Mouse (Mus musculus) brain, embryonic 18.5 days (tissue): ENCODE results near the gene Trmt10a.
A peak's percentile ranks its signal among the peaks of the same experiment; 100 is the strongest.
"Not testable (repeated sequence)": the region's sequence is repeated elsewhere in the genome, so short reads cannot be mapped to it uniquely, and the experiment has no call there.

Source experiments
- DNase-seq: peaks from one replicate; pipeline ENCODE4 v3.0.0-alpha.2; 2012; ENCODE audit warnings: low read depth, low spot score

Gene Trmt10a

DNA sequence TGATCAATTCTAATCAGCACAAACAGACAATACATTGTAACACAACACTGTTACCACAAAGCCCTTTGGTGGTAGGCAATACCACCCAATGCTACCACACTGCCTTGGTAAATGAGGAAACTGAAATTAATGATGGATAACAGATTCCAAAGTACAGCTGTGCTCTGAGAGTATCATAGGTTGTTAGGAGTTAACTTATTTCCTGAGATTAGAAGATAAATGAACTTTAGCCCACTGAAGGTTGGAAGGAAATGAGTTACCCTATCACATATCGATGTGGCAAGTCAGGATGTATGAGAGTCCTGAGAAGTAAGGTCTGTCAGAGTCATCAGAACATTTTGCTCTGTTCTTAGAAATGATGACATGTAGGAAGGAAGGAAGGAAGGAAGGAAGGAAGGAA, 8.7 kb upstream of the Trmt10a start:
- no peak for DNase-seq

DNA sequence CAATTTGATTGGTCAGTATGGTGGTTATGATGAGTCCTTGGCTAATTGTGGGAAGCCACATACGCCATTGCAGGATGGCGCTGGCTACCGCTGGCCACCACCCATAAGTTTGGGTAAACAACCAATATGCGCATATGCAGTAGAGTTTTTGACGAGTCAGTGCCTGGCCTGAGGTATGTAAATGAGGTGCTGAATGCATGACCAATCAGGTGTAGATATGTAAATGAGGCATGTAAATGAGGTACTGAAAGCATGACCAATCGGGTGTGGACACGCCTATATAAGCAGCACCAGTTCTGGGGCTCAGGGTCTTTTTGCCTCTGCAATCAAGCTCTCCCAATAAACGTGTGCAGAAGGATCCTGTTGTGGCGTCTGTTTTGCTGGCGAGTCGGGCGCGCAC, 5.1 kb upstream of the Trmt10a start:
- not testable (repeated sequence) for DNase-seq

DNA sequence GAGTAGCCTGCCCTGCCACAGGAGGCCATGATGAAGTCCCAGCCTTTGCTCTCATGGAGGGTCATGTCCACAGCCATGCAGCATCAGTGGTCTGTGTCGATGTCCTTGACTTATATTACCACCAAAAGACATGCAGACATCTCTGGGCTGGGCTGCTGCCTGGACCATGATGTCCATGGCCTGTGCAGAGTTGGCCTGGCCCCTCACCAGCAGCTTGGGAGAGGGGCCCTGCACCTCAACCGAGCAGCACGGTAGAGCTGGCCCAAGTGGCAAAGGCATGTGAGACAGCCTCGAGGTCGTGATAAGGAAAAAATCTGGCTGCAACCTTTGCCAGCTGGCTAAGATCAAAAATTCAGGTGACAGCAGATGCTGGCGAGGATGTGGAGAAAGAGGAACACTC, 3.6 kb upstream of the Trmt10a start:
- DNase-seq: no peak

DNA sequence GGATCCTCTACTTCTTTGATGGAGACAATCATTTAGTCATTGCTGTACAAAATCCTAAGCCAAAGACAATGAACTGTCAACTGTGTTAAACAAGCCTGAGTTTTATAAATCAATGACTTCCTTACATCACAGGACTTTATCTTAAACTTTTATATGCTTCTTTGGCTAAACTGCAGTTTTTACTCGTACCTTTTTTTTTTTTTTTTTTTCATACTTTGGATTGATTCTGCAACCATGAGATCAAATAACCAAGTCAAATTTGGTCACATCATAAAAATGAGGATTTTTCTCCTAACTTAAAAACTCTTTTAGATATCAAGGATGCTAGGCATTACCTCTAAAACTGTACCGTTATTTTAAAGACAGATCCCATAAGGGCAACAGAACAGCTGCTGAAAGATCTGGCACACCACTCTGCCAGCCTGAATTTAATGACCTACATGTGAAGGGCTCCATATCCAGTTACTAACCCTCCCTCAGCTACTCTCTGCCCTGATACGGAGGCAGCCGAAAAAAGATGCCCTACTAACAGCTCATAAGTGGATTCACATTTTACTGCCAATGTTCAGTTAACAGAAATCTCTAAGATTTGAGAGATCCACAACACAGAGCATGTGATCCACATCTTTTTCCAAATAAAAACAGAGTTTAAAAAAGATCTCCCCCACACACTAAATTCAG, 1.1 kb upstream of the Trmt10a start:
- no peak for DNase-seq

DNA sequence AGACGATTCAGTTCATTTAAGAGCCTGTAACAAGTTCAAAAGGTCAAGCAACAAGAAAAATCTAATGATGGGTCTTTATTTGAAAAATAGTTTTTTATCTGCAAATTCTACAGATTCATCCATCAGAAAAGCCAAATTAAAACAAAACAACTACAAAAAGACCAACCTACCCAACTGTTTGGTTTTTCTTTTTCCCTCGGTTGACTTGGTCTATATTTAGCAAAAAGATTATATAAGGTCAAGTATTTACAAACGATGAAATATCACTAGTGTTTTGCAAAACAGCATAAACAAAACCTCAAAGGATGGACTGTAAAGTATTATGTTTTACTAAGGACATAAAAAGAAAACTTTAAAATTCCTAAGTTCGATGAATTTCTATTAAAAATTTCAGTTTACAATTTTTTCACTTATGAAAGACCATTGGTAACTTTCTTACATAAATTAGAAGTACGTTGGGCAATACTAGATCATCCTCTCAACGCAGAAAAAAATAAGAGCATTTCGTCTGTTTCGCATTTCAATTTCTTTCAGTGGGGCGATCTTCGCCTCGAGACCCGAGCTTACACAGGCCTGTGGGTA, 424 bp upstream of the Trmt10a start:
- no peak for DNase-seq

DNA sequence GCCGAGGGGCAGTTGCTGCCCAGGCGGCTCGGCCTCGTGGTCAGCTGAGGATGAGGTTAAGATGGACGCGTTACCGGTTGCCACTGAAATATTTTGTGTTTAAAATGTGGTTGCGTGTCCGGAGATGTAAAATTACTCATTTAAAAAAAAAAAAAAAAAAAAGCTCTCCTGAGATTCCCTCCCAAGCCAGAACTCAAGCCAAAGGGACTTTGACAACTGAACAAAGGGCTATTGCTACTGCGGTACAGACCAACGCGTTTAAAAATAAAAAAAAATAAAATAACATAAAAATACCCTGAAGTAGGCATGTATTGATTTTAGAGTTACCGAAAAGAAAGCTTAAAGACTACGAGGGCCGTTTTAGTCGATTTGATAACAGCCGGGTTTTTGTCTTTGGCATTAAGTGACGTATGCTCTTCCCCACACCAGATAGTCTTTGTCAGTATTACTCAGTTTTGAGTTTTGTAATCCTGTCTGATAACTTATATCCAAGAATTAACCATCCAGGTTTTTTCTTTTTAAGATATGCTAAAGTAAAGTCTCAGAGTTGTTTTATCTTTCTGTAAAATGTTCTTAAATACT, 903 bp downstream of the Trmt10a start:
- peak; percentile 14 for DNase-seq

DNA sequence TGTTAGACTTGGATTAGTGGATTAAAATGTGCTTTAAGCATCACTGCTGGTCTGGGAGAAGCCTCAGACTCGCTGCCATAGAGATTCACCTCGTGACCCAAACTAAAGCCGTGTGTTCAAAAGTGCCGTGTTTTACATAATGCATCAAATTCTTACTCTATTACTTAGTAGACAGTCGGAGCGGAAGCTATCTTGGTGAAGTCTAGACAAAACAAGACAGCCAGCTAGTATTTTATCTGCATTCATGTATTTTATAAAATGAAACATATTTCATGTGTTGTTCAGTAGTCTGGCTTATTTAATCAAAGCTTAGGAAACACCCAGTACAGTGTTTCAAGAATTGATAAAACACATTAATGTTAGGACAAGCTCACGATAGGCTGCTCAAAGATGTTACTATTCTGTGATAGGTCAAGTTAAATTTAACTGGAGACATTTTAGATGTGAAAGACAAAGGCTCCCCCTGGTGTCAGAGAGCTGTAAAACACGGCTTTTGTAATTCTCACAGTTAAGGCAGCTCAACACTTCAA, 1.5 kb downstream of the Trmt10a start, which contains the start of gene Mttp:
Gene Mttp (minus strand): TSS at position 327 of the 530 bp plus-strand sequence.
- DNase-seq: peak; percentile 78

DNA sequence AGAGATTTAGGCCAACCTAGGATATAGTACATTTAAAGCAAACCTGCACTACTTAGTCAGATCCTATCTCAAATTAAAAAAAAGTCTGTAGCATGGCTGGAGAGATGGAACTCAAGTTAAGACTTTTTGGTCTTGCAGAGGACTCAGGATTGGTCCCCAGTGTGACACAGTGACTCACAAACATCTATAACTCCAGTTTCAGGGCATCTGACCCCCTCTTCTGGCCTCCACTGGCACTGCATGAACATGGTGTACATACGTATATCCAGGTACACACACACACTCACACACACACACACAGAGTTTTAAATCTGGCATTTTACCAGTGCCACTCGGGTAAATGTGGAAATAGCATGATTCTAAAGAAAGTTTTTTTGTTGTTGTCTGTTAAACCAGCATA, 5.6 kb downstream of the Trmt10a start:
- no peak for DNase-seq

DNA sequence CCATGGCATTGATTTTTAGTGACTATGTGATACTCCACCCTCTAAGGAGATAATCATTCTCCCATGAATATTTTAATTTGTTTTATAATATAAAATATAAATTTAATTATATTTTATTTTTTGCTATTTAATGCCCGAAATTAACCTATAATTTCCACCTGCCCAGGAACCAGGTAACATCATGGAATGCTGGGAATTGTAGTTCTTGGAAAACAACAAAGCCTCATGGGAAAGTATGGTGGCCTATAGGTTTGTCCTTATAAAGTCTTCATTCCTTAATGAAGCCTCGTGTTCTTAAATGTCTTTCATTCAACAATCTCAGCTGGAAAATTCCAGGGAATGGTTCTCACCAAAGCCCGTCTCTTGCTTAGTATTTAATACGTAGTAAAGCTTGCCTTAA, 11.8 kb downstream of the Trmt10a start:
- no peak for DNase-seq

DNA sequence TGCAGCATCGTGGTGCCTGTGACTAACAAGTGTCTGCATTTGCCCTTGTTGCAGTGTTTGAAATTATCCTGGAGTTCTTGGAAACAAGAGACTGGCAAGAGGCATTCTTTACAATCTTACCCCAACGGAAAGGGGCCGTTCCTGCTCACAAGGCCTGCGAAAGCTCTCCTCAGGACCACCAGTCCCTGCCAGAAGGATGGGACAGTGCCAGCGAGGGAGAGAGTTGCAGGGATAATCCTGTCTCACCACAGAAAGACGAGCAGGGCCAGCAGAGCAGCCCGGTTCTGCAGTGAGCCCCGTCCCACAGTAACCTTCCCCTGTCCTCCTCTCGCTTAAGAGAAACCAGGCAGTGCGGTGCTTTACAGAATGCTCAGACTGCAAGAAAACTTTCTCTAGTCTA, 13.4 kb downstream of the Trmt10a start:
- no peak for DNase-seq

DNA sequence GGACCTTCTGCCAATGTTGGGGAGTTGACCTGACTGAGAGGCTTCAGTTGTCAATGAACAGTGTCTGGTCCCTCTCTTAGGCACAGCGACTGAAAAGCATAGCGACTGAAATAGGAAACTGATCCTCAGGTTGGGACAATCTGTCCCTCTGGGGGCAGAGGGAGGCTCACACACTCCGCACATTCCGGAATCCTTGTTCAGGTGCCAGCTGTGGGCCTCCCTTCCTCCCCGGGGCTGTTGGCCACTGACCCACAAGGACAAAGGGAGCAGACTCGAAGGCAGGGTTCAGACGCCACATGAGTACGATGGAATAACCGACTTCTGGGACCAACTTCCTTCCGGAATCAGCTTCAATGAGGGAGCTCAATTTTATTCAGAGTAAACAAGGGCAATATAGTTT, 18.4 kb downstream of the Trmt10a start:
- no peak for DNase-seq

DNA sequence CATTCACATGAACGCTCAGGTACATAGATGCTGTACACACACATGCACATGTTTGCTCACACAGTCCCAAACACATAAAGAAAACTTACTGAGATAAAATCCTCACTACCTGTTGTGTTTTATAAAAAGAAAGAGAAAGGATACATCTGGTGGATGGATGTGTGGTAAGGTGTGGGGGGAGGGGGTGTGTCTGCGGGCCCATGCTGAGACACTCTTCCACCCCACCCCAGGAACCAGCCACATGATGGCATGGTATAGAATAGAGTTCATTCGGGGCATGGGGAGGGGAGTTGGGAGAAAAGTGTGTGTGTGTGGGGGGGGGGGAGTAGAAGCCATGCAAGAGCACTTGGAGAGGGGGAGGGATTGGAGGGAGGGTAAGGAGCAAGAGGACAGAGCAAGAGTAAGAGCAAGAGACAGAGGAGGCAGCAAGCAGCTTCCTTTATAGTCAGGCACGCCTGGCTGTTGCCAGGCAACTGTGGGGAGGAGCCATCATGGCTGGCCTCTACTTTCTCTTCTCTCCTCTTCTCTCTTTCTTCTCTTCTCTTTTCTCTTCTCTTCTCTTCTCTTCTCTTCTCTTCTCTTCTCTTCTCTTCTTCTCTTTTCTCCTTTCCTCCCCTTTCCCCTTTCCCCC, 19.4 kb downstream of the Trmt10a start:
- DNase-seq: no peak

DNA sequence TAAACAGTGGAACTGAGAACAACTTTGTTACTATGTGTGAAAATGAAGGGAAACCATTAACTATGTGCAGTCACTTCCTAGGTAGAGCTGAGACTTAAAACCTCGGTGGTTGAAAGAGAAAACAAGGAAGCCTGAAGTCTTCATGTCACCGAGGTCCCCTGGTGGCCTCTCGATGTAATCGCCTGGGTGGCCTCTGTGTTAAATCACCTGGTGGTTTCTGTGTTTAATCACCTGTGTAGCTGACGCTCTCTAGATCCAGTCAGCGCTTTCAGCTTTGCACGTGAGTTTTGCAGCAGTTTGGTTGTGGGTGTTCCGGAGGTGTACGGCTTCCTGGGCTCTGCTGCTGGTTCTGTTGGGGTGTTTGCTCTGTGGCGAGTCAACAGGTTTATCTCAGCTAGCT, 30.0 kb downstream of the Trmt10a start:
- no peak for DNase-seq

DNA sequence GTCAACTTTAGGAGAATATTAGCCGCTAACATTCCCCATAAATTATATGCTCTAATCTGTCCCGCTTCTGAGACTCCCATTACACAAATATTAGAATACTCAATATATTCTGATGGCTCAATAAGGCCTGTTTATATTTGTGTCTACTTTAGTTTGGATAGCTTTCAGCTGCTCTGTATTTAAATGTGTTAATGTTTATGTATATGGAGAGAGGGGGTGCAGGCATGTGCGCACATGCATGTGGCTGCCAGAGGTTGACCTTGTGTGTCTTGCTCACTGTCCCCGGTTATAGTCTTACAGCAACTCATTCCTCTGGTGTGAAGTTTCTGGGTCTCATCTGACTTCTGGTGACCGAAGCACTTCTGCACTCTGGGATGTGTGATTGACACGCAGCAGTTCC, 32.3 kb downstream of the Trmt10a start:
- DNase-seq: no peak

DNA sequence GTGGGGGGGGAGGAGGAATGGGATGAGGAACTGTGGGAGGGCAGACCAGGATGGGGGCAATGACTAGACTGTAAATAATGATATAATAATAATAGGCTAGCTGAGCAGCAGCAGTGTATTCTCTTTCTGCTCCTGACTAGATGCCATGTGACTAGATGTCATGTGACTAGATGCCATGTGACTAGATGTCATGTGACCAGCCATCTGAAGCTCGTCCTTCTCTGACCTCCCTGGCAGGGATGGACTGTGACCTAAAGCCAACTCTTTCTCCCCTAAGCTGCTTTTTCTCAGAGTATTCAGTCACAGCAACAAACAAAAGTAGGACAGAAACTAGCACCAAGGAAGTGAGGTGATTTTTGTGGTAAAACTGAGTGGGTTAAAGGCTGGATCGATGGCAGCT, 38.8 kb downstream of the Trmt10a start:
- DNase-seq: no peak

DNA sequence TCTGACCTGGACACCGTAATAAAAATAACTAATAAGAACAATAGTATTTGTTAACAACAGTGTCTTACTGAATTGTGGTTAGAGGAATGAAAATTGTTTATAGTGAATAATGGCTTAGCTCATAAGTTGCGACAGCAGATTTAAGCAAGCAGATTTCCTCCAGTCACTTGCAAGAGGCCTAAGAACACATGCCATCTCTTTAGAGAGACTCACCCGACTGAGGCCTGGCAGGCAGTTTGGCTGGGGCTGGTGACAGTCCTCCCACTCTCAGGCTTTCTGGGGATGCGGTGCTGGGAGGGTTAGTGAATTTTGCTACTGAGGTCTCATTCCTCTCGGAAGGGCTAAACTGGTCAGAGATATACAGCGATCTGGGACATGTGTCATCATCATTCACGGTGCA, 40.1 kb downstream of the Trmt10a start:
- DNase-seq: no peak

DNA sequence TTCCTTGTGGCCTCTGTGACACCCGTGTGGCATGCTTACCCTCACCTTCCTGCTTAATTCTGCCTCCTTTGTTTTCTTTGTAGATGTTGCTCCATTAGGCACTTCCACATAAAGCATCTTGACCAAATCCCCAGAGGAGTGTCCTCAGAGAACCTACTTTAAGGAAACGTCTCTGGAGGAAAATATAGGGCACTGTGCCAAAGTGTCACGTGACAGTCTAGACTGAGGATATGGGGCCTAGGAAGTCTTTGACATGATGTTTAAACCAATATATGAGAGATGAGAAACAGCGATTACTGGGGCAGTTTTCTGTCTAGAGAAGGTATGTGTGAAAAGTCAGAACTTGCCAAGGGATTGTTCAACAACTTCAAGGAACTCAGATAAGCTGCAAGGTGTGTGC, 42.0 kb downstream of the Trmt10a start:
- no peak for DNase-seq

DNA sequence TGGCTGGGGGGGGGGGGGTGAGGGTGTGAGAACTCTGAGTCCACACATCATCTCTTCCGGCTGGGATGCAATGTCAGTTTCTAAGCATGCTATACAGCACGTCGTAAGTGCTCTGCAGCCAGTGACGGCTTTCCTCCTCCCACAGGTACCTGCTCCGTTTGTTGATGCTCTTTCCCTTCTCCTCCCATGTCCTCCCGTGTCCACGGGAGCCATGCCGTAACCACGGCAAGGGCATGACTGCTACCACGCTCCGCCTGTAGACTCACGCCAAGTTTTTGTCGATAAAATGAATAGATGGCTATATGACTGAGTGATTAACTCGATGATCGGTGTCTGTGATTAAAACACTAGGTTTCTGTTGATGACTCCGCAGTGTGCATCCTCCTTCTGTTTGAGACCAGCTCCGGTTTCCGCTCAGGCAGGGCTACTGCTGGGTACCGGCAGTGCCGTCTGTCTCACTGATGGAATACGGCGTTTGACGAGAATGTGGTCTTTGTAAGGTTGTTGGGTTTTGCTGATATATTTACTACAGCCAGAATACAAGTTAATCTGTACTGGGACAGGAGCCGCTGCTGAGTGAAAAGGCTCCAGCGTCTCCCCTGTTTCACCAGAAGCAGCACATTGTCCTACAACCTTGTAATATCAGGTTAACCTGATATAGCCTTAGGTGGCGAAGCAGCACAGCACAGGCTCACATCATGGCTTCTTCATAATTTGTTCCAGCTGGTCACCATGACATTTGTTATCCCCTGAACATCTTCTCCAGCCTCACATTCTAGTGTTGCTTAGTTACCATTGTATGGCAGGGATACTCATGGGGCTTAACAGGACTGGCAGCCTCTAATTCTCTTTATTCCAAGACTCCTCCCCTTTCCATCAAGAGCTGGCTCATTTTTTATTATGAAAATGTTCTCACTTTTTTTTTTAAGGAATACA, 43.0 kb downstream of the Trmt10a start:
- no peak for DNase-seq

DNA sequence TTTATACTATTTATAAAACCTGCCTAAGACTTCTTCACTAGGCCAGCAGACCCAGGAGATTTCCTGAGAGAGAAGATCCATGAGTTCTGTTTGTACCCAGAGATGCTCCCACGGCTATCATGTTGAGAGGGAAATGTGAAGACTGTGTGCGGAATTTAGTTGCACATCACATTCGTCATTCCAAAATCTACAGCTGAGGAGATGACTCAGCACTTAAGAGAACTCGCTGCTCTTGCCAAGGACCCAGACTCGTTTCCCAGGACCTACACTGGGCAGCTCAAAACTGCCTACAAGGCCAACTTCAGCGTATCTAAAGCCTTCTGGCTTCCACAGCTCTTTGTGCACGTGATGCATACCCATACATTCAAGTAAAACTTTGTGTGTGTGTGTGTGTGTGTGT, 49.0 kb downstream of the Trmt10a start:
- DNase-seq: no peak

DNA sequence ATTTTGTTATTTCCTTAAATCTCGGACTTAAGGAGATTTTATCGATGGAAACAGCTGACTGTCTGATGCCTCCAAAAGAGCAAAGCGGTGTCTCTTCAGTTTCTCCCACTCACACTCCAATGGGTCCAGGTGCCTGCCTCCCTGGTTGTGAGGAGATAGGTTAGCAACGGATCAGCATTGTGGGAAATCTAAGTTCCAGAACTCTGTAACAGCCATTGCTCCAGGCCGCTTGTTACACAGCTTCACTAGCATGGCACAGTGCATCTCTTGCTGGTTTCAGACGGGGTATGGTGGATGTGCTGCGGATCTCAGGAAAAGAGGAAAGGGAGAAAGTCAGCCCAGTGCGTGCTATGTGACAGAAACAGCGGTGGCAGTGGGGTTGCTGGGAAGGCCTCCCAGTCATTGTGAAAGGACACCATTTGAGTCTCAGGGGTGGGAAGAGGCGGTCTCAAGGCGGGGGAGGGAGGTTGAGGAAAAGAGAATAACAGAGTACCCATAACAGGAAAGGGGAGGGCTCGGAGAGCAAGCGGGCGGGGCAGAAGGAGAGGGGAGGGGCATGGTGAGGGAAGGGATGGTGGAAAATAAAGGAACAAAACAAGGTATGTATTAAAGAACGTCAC, 50.5 kb downstream of the Trmt10a start, which contains the start of gene 4930579F01Rik:
Gene 4930579F01Rik (minus strand): TSS at position 143 of the 620 bp plus-strand sequence.
- DNase-seq: no peak

DNA sequence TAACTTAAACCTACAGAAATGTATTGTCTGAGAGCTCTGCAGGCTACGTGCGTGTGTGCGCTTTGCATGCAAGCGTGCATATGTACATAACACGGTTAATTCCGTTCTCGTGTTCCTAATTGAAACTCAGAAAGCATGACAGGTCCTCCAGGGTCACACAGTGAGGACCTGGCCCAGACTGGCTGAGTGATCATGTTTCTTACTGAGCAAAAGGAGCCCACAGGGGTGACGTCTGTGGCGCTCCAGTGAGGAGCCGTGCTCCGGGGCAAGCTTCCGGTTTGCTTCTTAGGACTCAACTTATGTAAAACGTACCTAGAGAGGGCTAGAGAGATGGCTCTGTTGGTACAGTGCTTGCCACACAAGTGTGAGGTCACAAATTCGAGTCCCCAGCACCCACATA, 53.8 kb downstream of the Trmt10a start:
- no peak for DNase-seq
